Mouse (Mus musculus) hindbrain, embryonic 12.5 days (tissue): ENCODE data around the gene Adamtsl3. TPM values are rescaled to one million over a fixed set of nuclear protein-coding genes. Genes with fewer than 3 reads are reported as not detected.
"Not testable (repeated sequence)": the region's sequence is repeated elsewhere in the genome, so short reads cannot be mapped to it uniquely, and the experiment has no call there.

Experiments
- ATAC-seq: fragments of 200-750 bp; cut with Nextera tagmentation; 2 replicates; pipeline ENCODE4 v1.8.0; 2017; ENCODE audit warnings: moderate TSS enrichment; ENCODE audit not compliant: low FRiP score
- H3K27ac ChIP-seq: fragments of 300-500 bp; sonication (generic); 2 replicates; pipeline ENCODE4 v1.5.1; 2016; ENCODE audit warnings: mild to moderate bottlenecking
- H3K27me3 ChIP-seq: fragments of 300-500 bp; sonication (generic); 2 replicates; pipeline ENCODE4 v1.6.1; 2016; ENCODE audit warnings: mild to moderate bottlenecking
- H3K36me3 ChIP-seq: fragments of 300-500 bp; sonication (generic); 2 replicates; pipeline ENCODE4 v1.6.1; 2016; ENCODE audit warnings: mild to moderate bottlenecking
- H3K4me1 ChIP-seq: fragments of 300-500 bp; sonication (generic); 2 replicates; pipeline ENCODE4 v1.6.1; 2016
- H3K4me2 ChIP-seq: fragments of 300-500 bp; sonication (generic); replicated peaks from 2 replicates; pipeline ENCODE4 v1.6.1; 2016; ENCODE audit warnings: mild to moderate bottlenecking
- H3K4me3 ChIP-seq: fragments of 300-500 bp; sonication (generic); 2 replicates; pipeline ENCODE4 v1.5.1; 2016; ENCODE audit warnings: mild to moderate bottlenecking
- H3K9ac ChIP-seq: fragments of 300-500 bp; sonication (generic); 2 replicates; pipeline ENCODE4 v1.6.1; 2016; ENCODE audit warnings: mild to moderate bottlenecking, moderate library complexity
- H3K9me3 ChIP-seq: fragments of 300-500 bp; sonication (generic); replicated peaks from 2 replicates; pipeline ENCODE4 v1.6.1; 2016; ENCODE audit warnings: mild to moderate bottlenecking
- WGBS: fragments of 180-500 bp; shearing (Covaris S2); methylation state at CpG from one replicate; pipeline ENCODE4 v1.1.7; 2016; 5-methylcytosine and 5-hydroxymethylcytosine counted together
- polyA plus RNA-seq: library from polyadenylated mRNA; unstranded; fragments of >200 nt; fragmentation: Nextera tagmentation; extraction: Ambion mirVana; gene quantifications from 2 replicates; pipeline ENCODE4 v1.2.1, GENCODE M21; 2016

The Adamtsl3 gene
- polyA plus RNA-seq, 1 experiment from 2014 or later = 2.0 TPM

DNA sequence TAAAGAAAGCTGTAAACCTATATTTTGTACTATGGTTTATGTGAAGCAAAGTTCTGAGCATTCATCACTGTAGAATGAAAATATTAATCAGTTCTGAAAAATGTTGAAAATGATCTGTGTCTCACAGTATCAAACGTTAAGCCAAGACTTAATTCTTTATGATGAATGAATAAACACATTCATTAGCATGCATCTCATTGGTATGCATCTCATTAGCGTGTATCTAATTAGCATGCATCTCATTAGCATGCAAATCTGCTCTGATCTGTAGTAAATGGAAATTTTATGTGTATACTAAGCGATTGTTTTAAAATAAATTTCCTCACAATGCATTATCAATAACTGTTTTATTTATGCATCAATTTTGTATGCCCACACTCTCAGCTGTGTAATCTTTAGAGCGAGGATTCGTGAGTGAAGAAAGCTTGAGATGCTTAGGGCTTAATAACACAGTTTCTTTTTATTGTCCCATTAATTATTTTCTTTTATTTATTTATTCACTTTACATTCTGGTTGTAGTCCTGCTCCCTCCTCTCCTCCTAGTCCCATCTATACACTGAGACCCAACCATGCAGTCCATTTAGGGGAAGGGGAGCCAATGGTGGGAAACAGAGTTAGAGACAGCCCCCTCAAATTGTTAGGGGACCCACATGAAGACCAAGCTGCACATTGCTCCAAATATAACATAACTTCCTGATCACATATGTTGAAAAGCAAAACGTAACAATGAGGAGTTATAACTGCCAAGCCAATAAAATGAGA is 60.4 kb downstream of the Adamtsl3 start:
- Histone ChIP-seq H3K27ac (no peak overlapping the region; the same call in 1 of the 2 replicates), H3K4me2 (no peak overlapping the region), H3K9me3 (no peaks in the 10 kb centered on the region), H3K36me3 (no peaks in the 10 kb centered on the region), H3K4me1 (peaks cover 15% of the 10 kb centered on the region), H3K27me3 (no peaks in the 10 kb centered on the region), H3K4me3 (no peak overlapping the region), H3K9ac (no peak overlapping the region)
- peak; percentile 41; the same call in 1 of the 2 replicates for ATAC-seq
- WGBS = 62% methylated on average over 6 of the region's 6 CpGs

DNA sequence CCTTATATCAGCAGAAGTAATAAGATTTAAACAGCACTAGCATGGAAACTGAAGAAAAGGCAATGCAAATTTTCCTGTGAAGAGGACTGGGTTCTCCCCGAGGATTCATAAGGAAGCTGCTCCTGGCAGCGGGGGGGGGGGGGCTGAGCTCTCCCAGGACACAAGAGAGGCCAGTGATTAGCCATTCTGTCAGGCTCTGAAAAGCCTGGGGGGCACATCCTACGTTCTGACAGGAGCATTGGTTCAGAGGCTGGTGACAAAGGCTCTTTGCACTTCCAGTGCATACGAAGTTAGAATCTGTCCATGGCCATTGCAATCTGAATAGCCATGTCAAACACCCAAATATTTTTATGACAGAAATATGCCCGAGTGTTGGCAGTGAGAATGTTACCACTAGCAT is 61.4 kb downstream of the Adamtsl3 start:
- no peaks in the 10 kb centered on the region for H3K27me3 ChIP-seq
- H3K4me3 ChIP-seq = no peak overlapping the region
- H3K9me3 ChIP-seq = no peaks in the 10 kb centered on the region
- H3K36me3 ChIP-seq = no peaks in the 10 kb centered on the region
- ATAC-seq = no peak
- no peak overlapping the region for H3K4me2 ChIP-seq
- peaks cover 15% of the 10 kb centered on the region for H3K4me1 ChIP-seq
- WGBS = 37% methylated on average over 3 of the region's 5 CpGs
- no peak overlapping the region for H3K27ac ChIP-seq
- H3K9ac ChIP-seq = no peak overlapping the region

DNA sequence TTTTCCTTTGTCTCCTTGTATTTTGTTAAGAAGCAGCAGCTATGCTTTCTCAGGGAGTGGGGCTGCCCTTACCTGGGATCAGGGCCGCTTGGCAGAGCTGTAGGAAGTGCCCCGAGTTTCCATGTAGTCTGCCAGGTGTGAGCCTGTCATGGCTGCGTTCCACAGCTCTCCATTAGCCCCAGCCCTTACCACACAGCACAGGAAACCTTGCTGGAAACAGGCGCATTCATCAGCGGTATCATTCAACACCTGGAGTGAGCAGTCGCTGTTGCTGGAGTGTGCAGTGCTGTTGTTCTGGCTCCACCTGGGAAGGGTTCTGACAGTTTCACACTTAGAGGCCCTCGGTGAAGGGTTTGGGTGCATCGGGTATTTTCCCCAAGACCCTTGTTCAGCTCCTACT is 62.1 kb downstream of the Adamtsl3 start:
- H3K27ac ChIP-seq = no peak overlapping the region
- no peak for ATAC-seq
- WGBS = 85% methylated on average over 8 of the region's 8 CpGs
- no peaks in the 10 kb centered on the region for H3K9me3 ChIP-seq
- H3K4me1 ChIP-seq = peaks cover 15% of the 10 kb centered on the region
- H3K36me3 ChIP-seq = no peaks in the 10 kb centered on the region
- no peaks in the 10 kb centered on the region for H3K27me3 ChIP-seq
- H3K4me3 ChIP-seq = no peak overlapping the region
- H3K9ac ChIP-seq = no peak overlapping the region
- no peak overlapping the region for H3K4me2 ChIP-seq

DNA sequence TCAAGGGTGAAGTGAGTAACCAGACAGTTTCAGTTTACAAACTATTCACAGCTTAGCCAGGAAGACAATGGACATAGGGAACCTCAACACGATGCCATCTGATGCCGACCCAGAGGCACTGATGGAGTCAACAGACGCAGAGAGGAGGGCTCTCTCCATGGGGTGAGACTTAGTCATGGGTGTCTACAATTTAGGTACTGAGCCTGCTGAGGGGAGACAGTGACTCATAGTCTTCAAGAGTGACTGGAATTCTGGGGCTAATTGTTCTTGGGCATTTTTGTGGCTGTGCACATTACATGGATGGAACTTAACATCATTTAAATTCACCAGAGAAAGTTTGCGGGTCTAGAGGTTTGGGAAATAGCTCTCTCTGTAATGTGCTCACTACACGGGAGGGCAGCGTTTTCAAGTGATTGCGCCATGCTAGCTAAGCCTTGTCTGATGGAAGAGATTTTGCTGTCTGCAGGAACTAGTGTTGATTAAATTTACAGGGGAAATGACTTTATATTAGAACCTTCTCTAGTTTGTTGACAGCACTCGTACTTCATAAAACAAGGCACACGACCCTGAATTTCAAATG is 70.1 kb downstream of the Adamtsl3 start:
- Histone ChIP-seq H3K9ac (no peak overlapping the region), H3K36me3 (no peaks in the 10 kb centered on the region), H3K4me2 (no peak overlapping the region), H3K4me1 (no peaks in the 10 kb centered on the region), H3K27ac (no peak overlapping the region), H3K9me3 (no peaks in the 10 kb centered on the region), H3K4me3 (no peak overlapping the region), H3K27me3 (no peaks in the 10 kb centered on the region)
- ATAC-seq = no peak
- 87% methylated on average over 9 of the region's 9 CpGs for WGBS

DNA sequence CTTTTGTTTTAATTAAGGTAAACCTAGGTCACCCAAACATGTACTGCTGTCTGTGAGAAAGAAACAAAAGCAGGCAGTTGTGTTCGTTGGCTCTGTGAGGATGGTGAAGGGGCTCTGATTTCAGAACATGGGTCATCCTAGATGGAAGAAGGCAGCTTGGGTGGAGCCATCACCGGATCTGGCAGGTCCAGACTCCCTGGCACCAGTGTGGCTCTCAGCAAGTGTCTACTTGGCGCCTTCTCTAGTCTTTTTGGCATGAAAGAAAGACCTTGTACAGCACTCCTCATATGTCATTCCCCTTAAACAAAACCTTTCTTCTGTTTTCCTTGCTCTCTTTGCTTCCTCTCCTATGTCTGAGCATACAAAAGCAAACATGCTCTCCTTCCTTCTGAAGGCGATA is 75.5 kb downstream of the Adamtsl3 start:
- Histone ChIP-seq H3K27me3 (no peaks in the 10 kb centered on the region), H3K27ac (no peak overlapping the region), H3K9ac (no peak overlapping the region), H3K9me3 (no peaks in the 10 kb centered on the region), H3K4me3 (no peak overlapping the region), H3K4me2 (no peak overlapping the region), H3K4me1 (no peaks in the 10 kb centered on the region), H3K36me3 (no peaks in the 10 kb centered on the region)
- WGBS = 80% methylated on average over 4 of the region's 4 CpGs
- ATAC-seq = no peak

DNA sequence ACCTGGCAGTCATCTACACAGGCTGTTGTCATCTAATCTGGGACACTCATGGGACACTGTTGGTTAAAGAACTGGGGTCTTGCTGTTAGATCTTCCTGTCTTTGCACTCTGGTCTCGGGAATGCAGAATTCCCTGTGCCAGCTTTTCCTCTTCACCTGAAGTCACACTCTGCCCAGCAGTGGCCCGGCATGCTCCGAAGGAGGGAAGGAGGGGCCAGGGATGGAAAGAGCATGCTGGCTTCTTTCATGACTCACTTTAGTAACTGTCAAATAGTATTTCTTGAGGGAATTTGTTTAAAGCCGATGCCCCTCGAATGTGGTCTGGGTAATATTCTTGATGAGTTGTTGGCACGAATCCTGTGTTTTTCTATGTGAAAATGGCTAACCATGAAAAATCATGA is 81.2 kb downstream of the Adamtsl3 start:
- Histone ChIP-seq H3K4me3 (no peak overlapping the region), H3K9me3 (no peaks in the 10 kb centered on the region), H3K4me2 (no peak overlapping the region), H3K27me3 (no peaks in the 10 kb centered on the region), H3K4me1 (no peaks in the 10 kb centered on the region), H3K27ac (no peak overlapping the region), H3K36me3 (no peaks in the 10 kb centered on the region), H3K9ac (no peak overlapping the region)
- no peak for ATAC-seq
- WGBS = 88% methylated on average over 6 of the region's 6 CpGs

DNA sequence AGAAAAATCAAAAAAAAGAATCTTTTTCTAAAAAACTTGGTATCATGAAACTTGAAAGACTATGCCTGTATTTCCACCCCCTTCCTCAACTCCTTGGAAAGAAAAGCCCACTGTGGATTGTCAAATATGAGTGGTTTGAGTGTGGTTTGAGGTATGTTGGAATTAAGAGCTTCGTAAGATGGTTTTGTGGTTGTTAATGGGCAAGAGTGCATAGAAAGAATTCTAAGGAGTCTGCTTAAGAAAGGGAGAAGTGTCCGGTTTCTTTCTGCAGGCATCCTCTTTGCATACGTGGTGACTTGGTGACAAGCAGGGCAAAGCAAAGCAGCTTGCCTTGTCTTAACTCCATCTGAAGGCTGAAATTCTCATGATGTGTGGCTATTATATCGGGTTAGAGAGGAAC is 81.6 kb downstream of the Adamtsl3 start:
- Histone ChIP-seq H3K27me3 (no peaks in the 10 kb centered on the region), H3K9ac (no peak overlapping the region), H3K27ac (no peak overlapping the region), H3K9me3 (no peaks in the 10 kb centered on the region), H3K4me1 (no peaks in the 10 kb centered on the region), H3K36me3 (no peaks in the 10 kb centered on the region), H3K4me2 (no peak overlapping the region), H3K4me3 (no peak overlapping the region)
- WGBS = 88% methylated on average over 4 of the region's 4 CpGs
- ATAC-seq = no peak

DNA sequence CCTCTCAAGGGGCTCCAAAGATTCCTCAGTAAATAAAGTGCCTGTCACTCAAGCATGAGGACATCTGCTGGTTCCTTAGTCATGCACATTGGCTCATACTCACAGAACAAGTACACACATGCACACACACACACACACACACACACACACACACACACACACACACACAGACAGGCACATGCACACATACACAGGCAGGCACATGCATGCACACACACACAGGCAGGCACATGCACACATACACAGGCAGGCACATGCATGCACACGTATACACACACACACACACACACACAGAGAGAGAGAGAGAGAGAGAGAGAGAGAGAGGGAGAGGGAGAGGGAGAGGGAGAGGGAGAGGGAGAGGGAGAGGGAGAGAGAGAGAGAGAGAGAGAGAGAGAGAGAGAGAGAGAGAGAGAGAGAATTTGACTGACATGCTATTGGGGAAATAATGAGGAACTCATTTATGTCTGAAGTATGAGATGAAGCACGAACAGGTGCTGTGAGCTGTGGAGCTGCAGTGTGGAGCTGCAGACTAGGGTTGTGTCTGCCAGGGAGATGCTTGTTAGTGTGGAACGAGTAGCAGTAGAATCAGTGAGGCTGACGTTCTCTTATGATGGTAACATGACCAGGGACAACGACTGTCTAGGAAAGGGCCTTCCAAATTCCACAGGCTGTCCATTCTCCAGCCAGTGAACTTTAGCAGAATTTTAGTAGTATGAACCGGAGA is 85.0 kb downstream of the Adamtsl3 start:
- ATAC-seq, H3K4me3 ChIP-seq: not testable (repeated sequence)
- 76% methylated on average over 5 of the region's 6 CpGs for WGBS

DNA sequence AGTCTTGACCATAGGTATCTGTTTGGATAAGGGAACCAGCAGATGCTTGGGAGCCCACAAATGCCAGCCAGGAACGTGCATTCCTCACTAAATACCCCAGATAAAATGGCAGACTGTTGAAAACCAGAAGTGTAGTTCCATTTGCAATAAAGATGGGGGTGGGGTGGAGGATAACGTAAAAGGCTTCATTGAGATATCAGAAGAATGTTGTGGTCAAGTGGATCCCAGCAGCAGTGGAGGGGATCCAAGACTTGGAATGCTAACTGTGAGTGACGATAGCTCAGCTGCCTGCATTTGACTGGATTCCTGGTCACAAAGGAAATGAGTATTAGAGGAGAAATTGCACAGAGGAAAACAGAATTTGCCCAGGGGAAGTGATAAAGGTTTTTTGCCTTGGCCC is 87.1 kb downstream of the Adamtsl3 start:
- Histone ChIP-seq H3K27ac (no peak overlapping the region), H3K27me3 (no peaks in the 10 kb centered on the region), H3K36me3 (no peaks in the 10 kb centered on the region), H3K4me3 (no peak overlapping the region), H3K9ac (no peak overlapping the region), H3K4me1 (no peaks in the 10 kb centered on the region), H3K4me2 (no peak overlapping the region), H3K9me3 (no peaks in the 10 kb centered on the region)
- 81% methylated on average over 3 of the region's 3 CpGs for WGBS
- ATAC-seq = no peak

More for the DNA sequence above, 85.0 kb downstream of the Adamtsl3 start:
- H3K4me1 ChIP-seq, H3K9me3 ChIP-seq, H3K9ac ChIP-seq, H3K27ac ChIP-seq, H3K4me2 ChIP-seq, H3K36me3 ChIP-seq, H3K27me3 ChIP-seq: not testable (repeated sequence)

DNA sequence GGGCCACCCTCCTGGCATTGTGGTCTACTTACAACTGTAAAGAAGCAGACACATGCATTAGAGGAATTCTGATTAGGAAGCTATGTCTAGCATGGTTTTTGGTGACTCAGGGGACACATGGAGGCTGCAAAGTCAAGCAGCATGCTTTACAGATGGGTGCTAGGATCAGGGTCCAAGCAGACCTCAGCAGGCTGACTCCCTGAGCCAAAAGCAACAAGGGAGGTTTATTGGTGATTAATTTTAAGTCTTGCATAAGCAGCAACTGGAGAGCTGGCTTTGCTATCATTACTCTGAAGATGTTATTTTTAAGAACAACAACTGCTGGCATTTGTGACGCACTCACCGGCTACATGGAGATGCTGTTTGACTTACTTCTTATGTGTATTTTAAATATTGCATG is 88.1 kb downstream of the Adamtsl3 start:
- ATAC-seq = no peak
- Histone ChIP-seq H3K27ac (no peak overlapping the region), H3K4me2 (no peak overlapping the region), H3K4me1 (no peaks in the 10 kb centered on the region), H3K9ac (no peak overlapping the region), H3K36me3 (no peaks in the 10 kb centered on the region), H3K4me3 (no peak overlapping the region), H3K27me3 (no peaks in the 10 kb centered on the region), H3K9me3 (no peaks in the 10 kb centered on the region)
- 93% methylated on average over 2 of the region's 2 CpGs for WGBS

DNA sequence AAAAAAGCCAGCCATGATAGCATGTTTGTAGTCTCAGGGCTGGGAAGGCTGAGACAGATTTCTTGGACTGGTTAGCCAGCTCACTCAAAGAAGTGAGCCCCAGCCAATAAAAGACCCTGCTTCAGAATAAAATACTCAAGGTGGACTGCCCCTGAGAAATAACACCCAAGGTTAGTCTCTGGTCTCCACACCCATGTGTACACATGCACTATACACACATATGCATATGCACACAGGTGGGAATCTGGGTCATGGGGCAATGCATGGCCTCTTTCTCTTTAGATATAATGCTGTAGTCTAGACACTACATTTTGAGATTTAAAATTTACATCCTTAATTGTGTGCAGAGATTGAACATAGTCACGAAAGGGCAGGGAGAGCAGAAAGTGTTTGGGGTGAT is 88.8 kb downstream of the Adamtsl3 start:
- H3K27me3 ChIP-seq = no peaks in the 10 kb centered on the region
- 90% methylated on average over 1 of the region's 1 CpGs for WGBS
- no peak for ATAC-seq
- no peak overlapping the region for H3K4me2 ChIP-seq
- H3K9me3 ChIP-seq = no peaks in the 10 kb centered on the region
- H3K4me1 ChIP-seq = no peaks in the 10 kb centered on the region
- H3K4me3 ChIP-seq = no peak overlapping the region
- H3K9ac ChIP-seq = no peak overlapping the region
- H3K27ac ChIP-seq = no peak overlapping the region
- H3K36me3 ChIP-seq = no peaks in the 10 kb centered on the region

DNA sequence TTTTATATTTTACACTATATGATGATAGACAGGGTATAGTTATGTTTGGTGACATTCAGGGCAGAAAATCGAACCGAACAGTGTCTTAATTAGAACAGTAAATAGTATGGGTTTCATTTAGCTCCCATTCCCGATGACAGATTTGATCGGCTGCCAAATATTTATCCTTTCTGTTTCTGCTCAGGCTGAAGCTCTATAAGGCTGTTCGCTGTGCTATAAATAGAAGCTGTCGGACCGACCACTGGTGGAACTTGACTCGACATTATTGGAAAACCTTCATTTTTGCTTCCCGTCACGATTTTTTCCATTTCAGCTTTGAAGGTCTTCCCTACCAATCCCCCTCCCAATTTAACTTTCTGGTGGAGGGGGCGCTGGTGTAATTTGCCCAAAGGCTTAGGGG is 89.9 kb downstream of the Adamtsl3 start:
- H3K4me1 ChIP-seq = no peaks in the 10 kb centered on the region
- H3K36me3 ChIP-seq = no peaks in the 10 kb centered on the region
- 64% methylated on average over 11 of the region's 11 CpGs for WGBS
- H3K27me3 ChIP-seq = no peaks in the 10 kb centered on the region
- no peak overlapping the region for H3K9ac ChIP-seq
- ATAC-seq = no peak
- no peak overlapping the region for H3K27ac ChIP-seq
- H3K4me3 ChIP-seq = no peak overlapping the region
- H3K9me3 ChIP-seq = no peaks in the 10 kb centered on the region
- no peak overlapping the region for H3K4me2 ChIP-seq
